Mouse (Mus musculus): ENCODE measurements at regions not wholly inside any gene's neighbourhood (a gene's known extent, or its start where the extent isn't known, plus 50 kb on each side); places are given as distances from the start of the nearest gene placed in this dataset.

DNA sequence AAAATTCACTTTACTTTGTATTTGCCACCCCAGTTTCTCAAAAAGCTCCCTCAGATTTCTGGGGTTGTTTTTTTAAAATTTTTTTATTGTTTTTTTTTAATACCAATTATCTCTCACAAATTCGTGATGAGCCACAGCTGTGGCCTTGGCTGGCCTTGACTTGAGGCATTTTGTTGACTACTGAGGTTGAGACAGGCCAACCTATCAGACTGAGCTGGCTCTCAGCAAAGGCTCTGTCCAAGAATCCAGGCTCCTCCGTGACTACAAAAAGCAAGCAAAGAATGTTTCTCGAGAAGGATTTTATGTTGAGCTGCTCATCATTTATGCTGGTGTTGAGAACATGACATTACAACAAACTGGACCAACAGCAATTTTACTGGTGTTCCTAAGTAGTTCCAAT, 244.6 kb upstream of the Rasgrp1 start:
- no peak overlapping the region for H3K4me3 ChIP-seq (replicated peaks; ENCODE audit: low read length)
- H3K9ac ChIP-seq (ENCODE audit: low read length), result no peak overlapping the region
- no peak for ATAC-seq (ENCODE audit: insufficient read depth, low FRiP score)
- no peak overlapping the region for H3K27ac ChIP-seq (ENCODE audit: low read length)
- no peaks in the 10 kb centered on the region for H3K36me3 ChIP-seq (ENCODE audit: control insufficient read depth, insufficient read depth, low read length)
- 50% methylated on average over 3 of the region's 3 CpGs for WGBS
- H3K9me3 ChIP-seq (replicated peaks; ENCODE audit: control insufficient read depth, low read length), result no peaks in the 10 kb centered on the region
- no peak overlapping the region for H3K4me2 ChIP-seq (ENCODE audit: low read depth, low read length)
- no peaks in the 10 kb centered on the region for H3K4me1 ChIP-seq (ENCODE audit: control insufficient read depth, insufficient read depth, low read length)
- no peaks in the 10 kb centered on the region for H3K27me3 ChIP-seq (ENCODE audit: control insufficient read depth, insufficient read depth, low read length)

DNA sequence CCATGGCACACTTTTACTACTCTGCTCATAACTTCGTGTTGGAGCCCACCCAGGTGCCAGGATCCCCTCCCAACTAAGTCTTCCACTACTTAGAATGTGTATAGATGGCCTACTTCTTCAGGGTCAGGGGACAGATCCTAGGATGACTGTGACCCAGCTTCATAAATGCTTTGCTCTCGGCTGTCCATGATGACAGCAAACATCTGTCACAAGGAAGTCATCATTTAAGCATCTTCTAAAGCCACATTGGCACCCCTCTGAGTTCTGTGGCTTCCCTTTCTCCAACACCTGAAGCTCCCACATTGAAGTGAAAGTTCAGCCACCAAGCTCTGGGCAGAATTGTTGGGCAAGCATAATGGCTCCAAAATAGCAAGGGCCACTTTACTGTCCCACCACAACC, 252.2 kb upstream of the Rasgrp1 start:
- Histone ChIP-seq H3K27me3 (ENCODE audit: control insufficient read depth, insufficient read depth, low read length) (no peaks in the 10 kb centered on the region), H3K9me3 (replicated peaks; ENCODE audit: control insufficient read depth, low read length) (no peaks in the 10 kb centered on the region), H3K4me3 (replicated peaks; ENCODE audit: low read length) (no peak overlapping the region), H3K36me3 (ENCODE audit: control insufficient read depth, insufficient read depth, low read length) (no peaks in the 10 kb centered on the region), H3K4me2 (ENCODE audit: low read depth, low read length) (no peak overlapping the region), H3K4me1 (ENCODE audit: control insufficient read depth, insufficient read depth, low read length) (no peaks in the 10 kb centered on the region), H3K27ac (ENCODE audit: low read length) (no peak overlapping the region), H3K9ac (ENCODE audit: low read length) (no peak overlapping the region)
- no peak for ATAC-seq (ENCODE audit: insufficient read depth, low FRiP score)
- WGBS, result 57% methylated on average over 2 of the region's 2 CpGs

DNA sequence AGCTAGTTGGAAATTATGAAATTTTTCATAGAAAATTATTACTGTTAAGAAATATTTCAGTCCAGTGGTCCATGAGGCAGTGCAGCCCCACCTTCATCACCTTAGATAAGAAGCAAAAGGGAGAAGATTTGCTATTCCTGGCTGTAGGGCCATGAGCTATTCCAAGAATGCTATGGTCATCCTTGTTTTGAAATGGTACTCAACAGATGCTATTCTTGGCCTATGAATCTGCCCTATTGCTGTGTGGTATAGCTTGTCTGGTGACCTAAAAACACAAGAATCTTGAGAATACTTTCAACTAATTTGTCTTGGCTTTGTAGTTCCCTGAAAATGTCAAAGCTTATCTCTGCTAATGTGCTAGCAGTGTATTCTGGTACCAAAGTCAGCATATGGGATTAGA, 254.8 kb upstream of the Rasgrp1 start:
- Histone ChIP-seq H3K4me3 (replicated peaks; ENCODE audit: low read length) (no peak overlapping the region), H3K27ac (ENCODE audit: low read length) (no peak overlapping the region), H3K27me3 (ENCODE audit: control insufficient read depth, insufficient read depth, low read length) (no peaks in the 10 kb centered on the region), H3K9me3 (replicated peaks; ENCODE audit: control insufficient read depth, low read length) (no peaks in the 10 kb centered on the region), H3K36me3 (ENCODE audit: control insufficient read depth, insufficient read depth, low read length) (no peaks in the 10 kb centered on the region), H3K4me2 (ENCODE audit: low read depth, low read length) (no peak overlapping the region), H3K9ac (ENCODE audit: low read length) (no peak overlapping the region), H3K4me1 (ENCODE audit: control insufficient read depth, insufficient read depth, low read length) (no peaks in the 10 kb centered on the region)
- ATAC-seq (ENCODE audit: insufficient read depth, low FRiP score), result no peak

DNA sequence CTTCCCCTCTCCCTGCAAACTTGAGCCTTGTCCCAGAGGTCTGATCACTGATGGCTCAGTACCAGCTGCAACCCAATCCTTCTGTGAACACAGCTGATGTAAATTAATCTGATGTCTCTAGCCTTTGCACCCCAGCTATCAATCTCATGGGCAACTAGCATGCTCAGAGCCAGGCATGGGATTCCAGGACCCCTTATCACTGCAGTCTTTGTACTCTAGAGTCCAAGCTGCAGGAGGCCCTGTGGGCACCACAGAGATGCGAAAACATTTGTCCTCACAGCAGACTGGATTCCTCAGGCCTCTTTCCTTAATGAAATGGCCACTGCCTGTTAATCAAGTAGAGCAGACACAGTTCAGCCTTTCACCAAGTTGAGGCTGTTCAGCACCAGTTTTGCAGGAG, 272.0 kb upstream of the Rasgrp1 start:
- 65% methylated on average over 1 of the region's 1 CpGs for WGBS
- Histone ChIP-seq H3K27ac (ENCODE audit: low read length) (no peak overlapping the region), H3K9ac (ENCODE audit: low read length) (no peak overlapping the region), H3K4me1 (ENCODE audit: control insufficient read depth, insufficient read depth, low read length) (no peaks in the 10 kb centered on the region), H3K4me2 (ENCODE audit: low read depth, low read length) (no peak overlapping the region), H3K27me3 (ENCODE audit: control insufficient read depth, insufficient read depth, low read length) (no peaks in the 10 kb centered on the region), H3K36me3 (ENCODE audit: control insufficient read depth, insufficient read depth, low read length) (no peaks in the 10 kb centered on the region), H3K9me3 (replicated peaks; ENCODE audit: control insufficient read depth, low read length) (no peaks in the 10 kb centered on the region), H3K4me3 (replicated peaks; ENCODE audit: low read length) (no peak overlapping the region)
- ATAC-seq (ENCODE audit: insufficient read depth, low FRiP score), result no peak

DNA sequence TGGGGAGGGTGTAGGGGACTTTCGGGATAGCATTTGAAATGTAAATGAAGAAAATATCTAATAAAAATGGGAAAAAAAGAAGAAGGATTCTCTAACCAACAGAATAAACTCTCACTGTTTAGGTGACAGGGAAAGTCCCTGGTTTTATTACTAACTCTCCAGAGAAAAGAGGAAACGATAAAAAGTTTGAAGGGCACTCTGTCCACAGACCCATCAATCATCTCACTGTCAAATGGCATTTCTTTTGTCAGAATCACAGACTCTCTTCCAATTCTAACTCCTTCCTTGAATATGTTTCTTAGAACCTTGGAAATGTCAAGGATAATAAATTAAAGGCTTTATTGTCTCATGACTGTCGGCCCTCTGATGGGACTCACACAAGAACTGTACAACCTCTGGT, 275.3 kb upstream of the Rasgrp1 start:
- Histone ChIP-seq H3K4me2 (ENCODE audit: low read depth, low read length) (no peak overlapping the region), H3K27me3 (ENCODE audit: control insufficient read depth, insufficient read depth, low read length) (no peaks in the 10 kb centered on the region), H3K9me3 (replicated peaks; ENCODE audit: control insufficient read depth, low read length) (no peaks in the 10 kb centered on the region), H3K4me3 (replicated peaks; ENCODE audit: low read length) (no peak overlapping the region), H3K9ac (ENCODE audit: low read length) (no peak overlapping the region), H3K4me1 (ENCODE audit: control insufficient read depth, insufficient read depth, low read length) (no peaks in the 10 kb centered on the region), H3K27ac (ENCODE audit: low read length) (no peak overlapping the region), H3K36me3 (ENCODE audit: control insufficient read depth, insufficient read depth, low read length) (no peaks in the 10 kb centered on the region)
- 77% methylated on average over 3 of the region's 3 CpGs for WGBS
- no peak for ATAC-seq (ENCODE audit: insufficient read depth, low FRiP score)

DNA sequence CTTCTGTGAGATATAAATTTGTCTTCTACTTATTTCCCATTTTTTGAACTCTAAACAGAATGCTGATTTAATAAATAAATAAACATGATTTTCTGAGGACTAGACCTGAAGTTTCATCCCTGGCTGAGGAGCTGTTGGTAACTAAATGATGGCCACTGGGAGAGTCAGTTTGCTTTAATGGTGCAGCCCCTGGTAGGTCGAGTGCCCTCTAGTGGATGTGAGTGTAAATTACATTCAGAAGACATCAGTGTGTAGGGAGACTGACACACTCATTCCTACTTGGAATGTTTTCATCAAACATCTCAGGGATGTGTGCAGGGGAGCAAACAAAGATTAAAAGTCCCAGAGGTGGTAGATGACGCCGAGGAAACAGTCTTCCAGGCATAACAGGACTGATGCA, 281.2 kb upstream of the Rasgrp1 start:
- WGBS, result 44% methylated on average over 3 of the region's 3 CpGs
- H3K9me3 ChIP-seq (replicated peaks; ENCODE audit: control insufficient read depth, low read length), result no peaks in the 10 kb centered on the region
- no peak for ATAC-seq (ENCODE audit: insufficient read depth, low FRiP score)
- no peak overlapping the region for H3K9ac ChIP-seq (ENCODE audit: low read length)
- no peak overlapping the region for H3K4me2 ChIP-seq (ENCODE audit: low read depth, low read length)
- H3K27ac ChIP-seq (ENCODE audit: low read length), result no peak overlapping the region
- no peaks in the 10 kb centered on the region for H3K4me1 ChIP-seq (ENCODE audit: control insufficient read depth, insufficient read depth, low read length)
- H3K27me3 ChIP-seq (ENCODE audit: control insufficient read depth, insufficient read depth, low read length), result no peaks in the 10 kb centered on the region
- no peak overlapping the region for H3K4me3 ChIP-seq (replicated peaks; ENCODE audit: low read length)
- H3K36me3 ChIP-seq (ENCODE audit: control insufficient read depth, insufficient read depth, low read length), result no peaks in the 10 kb centered on the region

DNA sequence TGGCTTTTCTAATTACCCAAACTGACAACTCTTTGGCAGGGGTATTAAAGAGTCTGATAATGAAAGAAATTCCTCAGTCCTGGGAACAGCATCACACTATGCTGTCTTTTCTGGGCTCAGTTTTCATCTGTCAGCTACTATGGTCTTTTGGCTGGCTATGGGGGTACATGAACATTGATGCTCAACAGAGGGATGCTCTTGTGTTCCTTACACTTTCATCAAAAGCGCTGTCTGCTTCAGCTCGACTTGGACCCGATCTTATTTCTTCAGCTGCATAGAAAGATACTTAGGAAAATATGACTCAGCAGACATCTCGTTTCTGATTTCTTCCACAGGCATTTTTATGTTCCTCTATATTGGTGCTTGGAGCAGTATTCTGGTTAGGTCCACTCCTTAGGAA, 292.1 kb upstream of the Rasgrp1 start:
- no peaks in the 10 kb centered on the region for H3K27me3 ChIP-seq (ENCODE audit: control insufficient read depth, insufficient read depth, low read length)
- no peak for ATAC-seq (ENCODE audit: insufficient read depth, low FRiP score)
- H3K4me1 ChIP-seq (ENCODE audit: control insufficient read depth, insufficient read depth, low read length), result peaks cover 4% of the 10 kb centered on the region; the same call in 1 of the 2 replicates
- H3K36me3 ChIP-seq (ENCODE audit: control insufficient read depth, insufficient read depth, low read length), result no peaks in the 10 kb centered on the region
- H3K27ac ChIP-seq (ENCODE audit: low read length), result no peak overlapping the region
- no peak overlapping the region for H3K4me2 ChIP-seq (ENCODE audit: low read depth, low read length)
- H3K4me3 ChIP-seq (replicated peaks; ENCODE audit: low read length), result no peak overlapping the region
- no peak overlapping the region for H3K9ac ChIP-seq (ENCODE audit: low read length)
- 70% methylated on average over 4 of the region's 4 CpGs for WGBS
- H3K9me3 ChIP-seq (replicated peaks; ENCODE audit: control insufficient read depth, low read length), result no peaks in the 10 kb centered on the region

DNA sequence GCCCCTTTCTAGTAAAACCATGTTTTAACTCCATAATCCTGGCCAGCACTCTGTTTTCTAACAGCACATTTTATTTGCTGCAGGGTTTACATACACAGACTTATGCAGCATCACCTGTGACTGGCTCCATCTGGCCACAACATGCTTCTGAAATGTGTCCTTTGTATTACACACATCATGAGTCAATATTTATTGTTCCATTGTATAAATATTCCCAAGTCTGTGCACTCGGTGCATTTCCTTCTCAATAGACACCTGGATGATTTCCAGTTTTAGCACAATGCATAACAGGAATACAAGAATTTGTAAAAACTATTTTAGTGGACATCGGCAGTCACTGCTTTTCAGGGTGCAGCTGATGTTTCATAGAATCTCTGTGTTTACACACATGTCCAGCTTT, 294.6 kb upstream of the Rasgrp1 start:
- no peaks in the 10 kb centered on the region for H3K9me3 ChIP-seq (replicated peaks; ENCODE audit: control insufficient read depth, low read length)
- H3K4me2 ChIP-seq (ENCODE audit: low read depth, low read length), result no peak overlapping the region
- H3K27me3 ChIP-seq (ENCODE audit: control insufficient read depth, insufficient read depth, low read length), result no peaks in the 10 kb centered on the region
- no peak overlapping the region for H3K27ac ChIP-seq (ENCODE audit: low read length)
- H3K4me1 ChIP-seq (ENCODE audit: control insufficient read depth, insufficient read depth, low read length), result peaks cover 4% of the 10 kb centered on the region; the same call in 1 of the 2 replicates
- no peak overlapping the region for H3K4me3 ChIP-seq (replicated peaks; ENCODE audit: low read length)
- H3K9ac ChIP-seq (ENCODE audit: low read length), result no peak overlapping the region
- H3K36me3 ChIP-seq (ENCODE audit: control insufficient read depth, insufficient read depth, low read length), result no peaks in the 10 kb centered on the region
- ATAC-seq (ENCODE audit: insufficient read depth, low FRiP score), result no peak
- WGBS, result 32% methylated on average over 2 of the region's 2 CpGs

DNA sequence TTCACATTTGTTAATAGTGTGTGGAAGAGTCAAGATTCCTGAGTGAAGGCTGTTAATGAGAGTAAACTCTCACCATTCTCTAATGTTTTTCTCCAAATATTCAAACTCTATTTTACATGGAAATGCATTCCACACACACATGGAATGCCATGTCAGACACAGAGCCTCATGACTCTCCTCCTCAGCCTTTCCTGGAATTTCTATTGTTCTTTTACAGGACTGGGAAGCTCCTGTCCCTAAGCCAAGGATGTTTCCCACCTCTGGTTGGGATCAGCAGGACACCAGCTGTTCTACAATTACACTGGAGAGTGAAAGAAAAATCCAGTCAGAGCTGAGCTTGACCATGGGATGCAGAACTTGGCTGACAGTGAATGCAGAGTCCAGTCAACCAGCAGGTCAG, 309.3 kb upstream of the Rasgrp1 start:
- H3K36me3 ChIP-seq (ENCODE audit: control insufficient read depth, insufficient read depth, low read length), result no peaks in the 10 kb centered on the region
- H3K4me1 ChIP-seq (ENCODE audit: control insufficient read depth, insufficient read depth, low read length), result no peaks in the 10 kb centered on the region
- H3K4me3 ChIP-seq (replicated peaks; ENCODE audit: low read length), result no peak overlapping the region
- ATAC-seq (ENCODE audit: insufficient read depth, low FRiP score), result no peak
- H3K9ac ChIP-seq (ENCODE audit: low read length), result no peak overlapping the region
- no peak overlapping the region for H3K27ac ChIP-seq (ENCODE audit: low read length)
- no peak overlapping the region for H3K4me2 ChIP-seq (ENCODE audit: low read depth, low read length)
- no peaks in the 10 kb centered on the region for H3K27me3 ChIP-seq (ENCODE audit: control insufficient read depth, insufficient read depth, low read length)
- no peaks in the 10 kb centered on the region for H3K9me3 ChIP-seq (replicated peaks; ENCODE audit: control insufficient read depth, low read length)

DNA sequence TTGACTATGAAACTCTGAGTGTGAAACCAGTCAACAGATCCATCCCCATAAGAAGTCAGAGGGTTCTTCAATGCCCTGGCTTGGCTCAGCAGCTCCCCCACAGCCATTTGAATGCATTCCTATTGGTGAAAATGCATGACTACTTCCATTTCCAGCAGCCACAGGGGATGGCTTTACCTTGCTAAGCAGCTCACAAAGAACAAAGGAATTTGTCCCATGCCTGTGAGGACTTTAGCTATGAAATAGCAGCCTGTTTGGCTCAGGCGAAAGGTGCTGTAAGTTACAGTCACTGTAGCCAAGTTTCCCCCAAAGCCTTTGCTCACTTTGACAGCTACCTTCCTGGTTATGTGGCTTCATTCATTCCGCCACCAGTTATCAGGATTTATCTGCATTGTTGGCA, 309.8 kb upstream of the Rasgrp1 start:
- WGBS, result 53% methylated on average over 2 of the region's 2 CpGs
- H3K27ac ChIP-seq (ENCODE audit: low read length), result no peak overlapping the region
- H3K27me3 ChIP-seq (ENCODE audit: control insufficient read depth, insufficient read depth, low read length), result no peaks in the 10 kb centered on the region
- H3K9ac ChIP-seq (ENCODE audit: low read length), result no peak overlapping the region
- no peaks in the 10 kb centered on the region for H3K9me3 ChIP-seq (replicated peaks; ENCODE audit: control insufficient read depth, low read length)
- no peaks in the 10 kb centered on the region for H3K36me3 ChIP-seq (ENCODE audit: control insufficient read depth, insufficient read depth, low read length)
- H3K4me3 ChIP-seq (replicated peaks; ENCODE audit: low read length), result no peak overlapping the region
- no peaks in the 10 kb centered on the region for H3K4me1 ChIP-seq (ENCODE audit: control insufficient read depth, insufficient read depth, low read length)
- no peak overlapping the region for H3K4me2 ChIP-seq (ENCODE audit: low read depth, low read length)
- ATAC-seq (ENCODE audit: insufficient read depth, low FRiP score), result no peak
